Mouse (Mus musculus): Measurements from ENCODE around the gene Drap1.

DNA sequence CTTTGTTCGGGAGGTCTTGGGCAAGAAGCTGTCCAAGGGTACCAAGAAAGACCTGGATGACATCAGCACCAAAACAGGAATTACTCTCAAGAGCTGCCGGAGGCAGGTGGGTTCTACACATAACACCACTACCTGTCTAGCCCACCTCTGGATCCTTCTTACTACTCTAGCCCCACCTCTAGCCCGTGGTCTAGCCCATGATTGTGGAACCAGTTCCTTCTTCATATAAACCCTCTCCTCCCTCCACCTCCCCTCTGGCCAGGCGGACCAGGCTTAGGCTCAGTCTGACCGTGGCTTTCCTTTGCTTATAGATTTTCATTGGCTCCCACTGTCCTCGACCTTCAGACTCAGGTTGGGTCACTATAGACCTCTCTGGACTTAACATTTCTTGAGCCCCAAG, 36.6 kb upstream of the Drap1 start:
- TF ChIP-seq MYC (IDR thresholded peaks at IDR 0.05; ENCODE audit: low read depth, low read length) (no peak), CTCF (IDR thresholded peaks at IDR 0.05 in 2 of 3, conservative IDR thresholded peaks at IDR 0.05 in 1 of 3; ENCODE audit: control insufficient read depth in 1 of 3, insufficient read depth in 1 of 3, low read depth in 2 of 3, low read length in 3 of 3, poor library complexity in 1 of 3, severe bottlenecking in 1 of 3) (no peak), E2F4 (IDR thresholded peaks at IDR 0.05; ENCODE audit: borderline replicate concordance, low read depth, low read length) (no peak)
